Mouse (Mus musculus) heart, adult 11 months (tissue): ENCODE data around the gene Otud5.
"Not testable (repeated sequence)": the region's sequence is repeated elsewhere in the genome, so short reads cannot be mapped to it uniquely, and the experiment has no call there.

Experiments used
- DNase-seq: peaks from one replicate; pipeline ENCODE4 v3.0.0; 2022

Gene Otud5

GRCm38 (mm10) chrX:7883841-7884567, 42.8 kb downstream of the Otud5 start, which contains the start of gene Slc35a2:
TSS of gene Slc35a2 (plus strand) at chrX:7884028.
- peak; percentile 100 for DNase-seq

- no peak for DNase-seq
Observed at GRCm38 (mm10) chrX:7898211-7898610, 57.0 kb downstream of the Otud5 start.

- DNase-seq, result peak; percentile 99
Observed at GRCm38 (mm10) chrX:7898880-7899874, 58.0 kb downstream of the Otud5 start, which contains the start of the genes Pqbp1 and Timm17b. TSS of gene Pqbp1 (minus strand) at chrX:7899269. TSS of gene Timm17b (plus strand) at chrX:7899357.

DNA sequence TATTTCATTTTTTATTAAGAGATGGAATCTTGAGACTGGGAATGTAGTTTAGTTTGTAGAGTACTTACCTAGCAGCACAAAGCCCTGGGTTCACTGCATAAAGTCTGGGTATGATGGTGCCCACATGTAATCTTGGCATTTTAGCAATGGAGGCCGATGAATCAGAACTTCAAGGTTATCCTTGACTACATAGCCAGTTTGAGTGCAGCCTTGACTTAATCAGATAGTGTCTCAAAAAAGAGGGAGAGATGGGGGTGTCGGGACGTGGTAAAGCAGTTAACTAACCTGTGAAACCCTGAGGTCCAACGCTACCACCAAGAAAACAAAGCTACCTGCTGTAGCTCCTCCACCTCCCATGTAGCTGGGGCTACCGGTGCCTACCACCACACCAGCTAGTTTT, 63.3 kb downstream of the Otud5 start:
- DNase-seq, result no peak

- DNase-seq, result no peak
Observed at GRCm38 (mm10) chrX:7907735-7908134, 66.6 kb downstream of the Otud5 start, which contains the start of gene Gm10491. TSS of gene Gm10491 (minus strand) at chrX:7907835.

GRCm38 (mm10) chrX:7909242-7909641, 68.1 kb downstream of the Otud5 start, which contains the start of gene Gm10490:
TSS of gene Gm10490 (plus strand) at chrX:7909542.
- DNase-seq, result not testable (repeated sequence)

DNA sequence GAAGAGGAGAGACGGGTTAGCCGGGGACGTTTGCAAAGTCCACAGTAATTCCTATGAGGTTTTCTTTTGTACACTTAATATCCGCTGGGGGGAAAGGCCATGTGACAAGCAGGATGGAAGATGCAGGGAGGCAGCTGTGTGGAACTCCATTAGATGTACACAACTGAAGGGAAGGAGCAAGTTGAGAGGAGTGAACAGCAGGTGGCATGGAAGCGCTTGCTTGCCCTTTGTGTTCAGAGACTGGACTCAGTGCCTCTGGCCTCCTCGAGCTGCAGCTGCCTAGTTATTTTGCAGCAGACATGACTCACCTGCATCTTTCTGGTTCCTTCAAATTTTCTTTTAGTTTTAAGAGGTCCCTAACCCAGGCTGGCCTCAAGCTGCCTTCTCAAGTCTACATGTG, 69.3 kb downstream of the Otud5 start:
- DNase-seq, result no peak

DNA sequence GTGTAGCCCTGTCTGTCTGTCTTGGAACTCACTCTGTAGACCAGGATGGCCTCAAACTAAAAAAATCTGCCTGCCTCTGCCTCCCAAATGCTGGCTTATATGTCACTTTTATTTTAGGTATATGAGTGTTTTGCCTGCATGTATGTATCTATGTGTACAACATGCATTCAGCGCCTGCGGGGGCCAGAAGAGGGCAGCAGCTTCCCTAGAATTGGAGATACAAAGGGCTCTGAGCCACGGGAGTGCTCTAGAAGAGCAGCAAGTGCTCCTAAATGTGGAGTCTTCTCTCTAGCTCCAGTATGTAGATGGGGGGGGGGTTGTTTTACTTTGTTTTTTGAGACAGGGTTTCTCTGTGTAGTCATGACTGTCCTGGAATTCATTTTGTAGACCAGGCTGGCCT, 74.5 kb downstream of the Otud5 start:
- not testable (repeated sequence) for DNase-seq

DNA sequence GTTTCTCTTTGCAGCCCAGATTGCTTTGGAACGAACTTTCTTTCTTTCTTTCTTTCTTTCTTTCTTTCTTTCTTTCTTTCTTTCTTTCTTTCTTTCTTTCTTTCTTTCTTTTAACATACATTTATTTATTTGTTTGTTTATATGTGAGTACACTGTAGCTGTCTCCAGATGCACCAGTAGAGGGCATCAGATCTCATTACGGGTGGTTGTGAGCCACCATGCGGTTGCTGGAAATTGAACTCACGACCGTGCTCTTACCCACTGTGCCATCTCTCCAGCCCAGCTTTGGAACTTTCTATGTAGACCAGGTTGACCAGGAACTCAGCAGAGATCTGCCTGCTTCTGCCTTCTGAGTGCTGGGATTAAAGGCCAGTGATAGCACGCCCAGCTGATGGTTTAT, 76.8 kb downstream of the Otud5 start:
- not testable (repeated sequence) for DNase-seq

GRCm38 (mm10) chrX:7919601-7920383, 78.6 kb downstream of the Otud5 start, which contains the start of gene Pcsk1n:
TSS of gene Pcsk1n (plus strand) at chrX:7919822.
- DNase-seq, result no peak

DNA sequence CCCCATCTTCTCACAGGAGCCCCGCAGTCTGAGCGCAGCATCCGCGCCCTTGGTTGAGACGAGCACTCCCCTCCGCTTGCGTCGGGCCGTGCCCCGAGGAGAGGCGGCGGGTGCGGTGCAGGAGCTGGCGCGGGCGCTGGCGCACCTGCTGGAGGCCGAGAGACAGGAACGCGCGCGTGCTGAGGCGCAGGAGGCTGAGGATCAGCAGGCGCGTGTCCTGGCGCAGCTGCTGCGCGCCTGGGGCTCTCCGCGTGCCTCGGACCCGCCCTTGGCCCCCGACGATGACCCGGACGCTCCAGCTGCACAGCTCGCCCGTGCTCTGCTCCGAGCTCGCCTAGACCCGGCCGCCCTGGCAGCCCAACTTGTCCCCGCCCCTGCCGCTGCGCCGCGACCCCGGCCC, 80.9 kb downstream of the Otud5 start:
- no peak for DNase-seq
